Mouse (Mus musculus): Measurements from ENCODE around the gene Il5ra. TPM values are rescaled to one million over a fixed set of nuclear protein-coding genes. Genes with fewer than 3 reads are reported as not detected.

The Il5ra gene
- polyA plus RNA-seq (2012; rRNA removed) = not detected in 2 replicates

DNA sequence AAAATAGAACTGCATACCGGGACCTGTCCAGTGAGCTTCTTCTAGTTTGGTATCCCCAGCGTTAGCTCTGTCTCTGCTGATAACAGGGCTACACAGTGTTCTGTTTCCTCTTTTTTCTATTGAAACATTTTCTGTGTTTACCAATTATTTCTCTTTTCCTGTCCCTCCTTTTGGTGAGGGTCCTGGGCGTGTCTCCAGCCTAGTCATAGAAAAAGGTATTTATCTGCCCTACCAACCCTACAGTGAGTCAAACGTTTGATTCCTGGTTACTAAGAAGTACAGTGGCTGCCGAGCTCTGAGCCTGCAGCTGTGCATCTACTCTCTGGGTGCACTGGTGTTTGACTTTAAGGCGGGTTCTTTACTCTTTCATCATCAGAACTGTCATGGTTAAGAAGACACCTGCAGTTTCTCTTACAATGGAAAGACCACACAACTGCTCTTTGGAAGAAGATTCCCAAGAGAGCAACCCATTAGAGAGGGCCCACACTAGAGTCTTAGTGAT, at the start of gene Il5ra:
Gene Il5ra, minus strand, starts transcription at position 151 of the 502 bp plus-strand sequence.

DNA sequence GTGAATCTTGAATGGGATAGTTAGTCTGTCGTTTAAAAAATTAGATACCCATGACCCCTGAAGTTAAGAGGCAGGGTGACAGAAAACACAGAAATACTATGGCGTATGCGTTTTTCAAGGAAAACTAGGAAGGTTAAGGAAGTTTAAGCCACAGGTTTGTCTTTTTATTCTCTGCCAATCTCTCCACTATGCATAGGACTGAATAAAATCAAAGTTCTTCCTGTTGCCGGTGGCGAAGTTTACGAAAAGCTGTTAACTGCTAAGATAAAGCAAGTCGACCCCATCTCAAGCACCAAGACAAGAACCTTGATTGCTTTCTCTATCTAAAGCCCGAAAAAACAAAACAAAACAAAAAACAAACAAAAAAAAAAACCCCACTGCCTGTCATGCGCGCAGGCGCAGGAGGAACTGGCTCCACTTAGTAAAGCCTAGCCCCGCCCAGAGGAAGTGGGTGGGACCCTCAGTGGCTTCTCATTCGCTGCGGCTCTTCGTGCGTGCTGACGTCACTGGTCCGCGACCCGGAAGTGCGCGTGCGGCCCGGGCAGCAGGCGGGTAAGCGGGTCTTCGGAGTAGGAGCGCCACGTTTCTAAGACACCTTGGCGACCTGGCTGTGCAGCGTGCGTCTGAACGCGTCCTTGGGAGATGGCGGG, 19.9 kb upstream of the Il5ra start, which contains the start of gene Trnt1:
Gene Trnt1, plus strand, starts transcription at position 481 of the 650 bp plus-strand sequence.

Other genes with a start within 250 kb of the Il5ra start
- 5.7 and 6.1 TPM in 2 replicates for gene Trnt1, start 20.1 kb upstream of the Il5ra start, polyA plus RNA-seq (2012; rRNA removed)
- 3.2 and 5.6 TPM in 2 replicates for gene Crbn, start 51.0 kb upstream of the Il5ra start, polyA plus RNA-seq (2012; rRNA removed)

Data from colon, adult 2 months (tissue).